Mouse (Mus musculus) adipocyte (in vitro differentiated cells): ENCODE results near the gene Gm8127.
"Not testable (repeated sequence)": the region's sequence is repeated elsewhere in the genome, so short reads cannot be mapped to it uniquely, and the experiment has no call there.

ENCODE experiments used
- DNase-seq: peaks from one replicate; pipeline ENCODE4 v3.0.0-alpha.2; 2016; ENCODE audit warnings: low spot score

Gene Gm8127

DNA sequence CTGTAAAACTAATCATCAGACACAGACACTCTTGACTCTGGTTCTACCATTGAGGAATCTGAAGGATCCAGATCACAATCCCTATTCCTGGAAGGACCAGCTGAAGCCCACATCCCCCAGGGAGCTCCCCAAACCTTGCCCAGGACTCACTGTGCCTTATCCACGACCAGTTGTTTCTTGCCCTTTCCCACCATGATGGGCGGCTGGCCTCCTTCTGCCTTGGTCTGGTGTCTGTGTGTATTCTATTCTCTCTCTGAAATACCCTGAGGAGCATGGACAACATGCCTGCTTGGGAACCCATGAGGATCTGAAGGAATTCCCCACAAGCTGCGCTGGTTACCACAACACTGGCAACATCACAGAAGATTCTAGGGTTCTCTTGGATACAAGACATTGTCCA is at the start of gene Gm8127:
Gene Gm8127, minus strand, starts transcription at position 330 of the 400 bp plus-strand sequence.
- DNase-seq, result not testable (repeated sequence)

DNA sequence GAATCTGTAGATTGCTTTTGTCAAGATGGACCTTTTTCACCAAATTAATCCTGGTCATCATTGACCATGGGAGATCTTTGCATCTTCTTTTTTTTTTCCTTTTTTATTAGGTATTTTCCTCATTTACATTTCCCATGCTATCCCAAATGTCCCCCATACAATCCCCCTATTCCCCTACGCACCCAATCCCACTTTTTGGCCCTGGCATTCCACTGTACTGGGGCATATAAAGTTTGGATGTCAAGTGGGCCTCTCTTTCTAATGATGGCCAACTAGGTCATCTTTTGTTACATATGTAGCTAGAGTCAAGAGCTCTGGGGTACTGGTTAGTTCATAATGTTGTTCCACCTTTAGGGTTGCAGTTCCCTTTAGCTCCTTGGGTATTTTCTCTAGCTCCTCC is 44.0 kb upstream of the Gm8127 start:
- DNase-seq, result not testable (repeated sequence)

DNA sequence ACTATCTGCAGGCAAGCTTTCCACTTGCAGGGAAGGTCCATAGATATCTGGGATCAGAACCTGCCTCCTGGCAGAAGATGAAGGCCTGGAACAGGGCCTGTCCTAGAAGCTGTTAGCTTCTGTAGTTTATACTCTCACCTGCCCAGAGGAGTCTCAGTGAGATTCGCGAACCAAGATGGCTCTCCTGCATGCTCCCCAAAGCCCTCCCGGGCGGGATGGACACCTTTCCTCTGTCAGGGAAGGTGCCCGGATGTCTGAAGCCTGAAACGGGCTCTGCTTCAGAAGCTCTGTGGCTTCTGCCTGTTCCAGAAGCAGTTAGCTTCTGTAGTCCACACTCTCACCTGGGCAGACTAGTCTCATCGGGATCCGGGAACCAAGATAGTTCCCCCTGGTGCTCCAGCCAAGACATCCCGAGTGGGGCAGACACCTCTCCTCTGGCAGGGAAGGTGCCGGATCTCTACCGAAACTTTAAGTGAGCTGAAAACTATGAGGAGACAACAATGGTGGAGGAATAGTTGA is 37.8 kb upstream of the Gm8127 start:
- DNase-seq, result not testable (repeated sequence)

DNA sequence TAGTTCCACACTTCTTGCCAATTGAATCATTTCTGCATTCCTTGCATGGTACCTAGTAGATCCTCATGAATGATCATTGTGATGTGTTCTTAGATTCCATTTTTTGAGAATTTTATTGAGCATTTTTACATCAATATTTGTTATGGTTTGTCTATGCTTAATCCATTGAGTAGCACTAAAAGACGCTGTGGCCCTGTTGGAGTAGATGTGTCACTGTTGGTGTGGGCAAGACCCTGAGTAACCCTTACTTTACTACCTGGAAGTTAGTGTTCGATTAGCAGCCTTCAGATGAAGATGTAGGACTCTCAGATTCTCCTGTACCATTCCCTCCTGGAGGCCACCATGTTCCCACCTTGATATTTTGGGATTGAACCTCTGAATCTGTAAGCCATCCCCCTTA is 35.0 kb upstream of the Gm8127 start:
- not testable (repeated sequence) for DNase-seq

DNA sequence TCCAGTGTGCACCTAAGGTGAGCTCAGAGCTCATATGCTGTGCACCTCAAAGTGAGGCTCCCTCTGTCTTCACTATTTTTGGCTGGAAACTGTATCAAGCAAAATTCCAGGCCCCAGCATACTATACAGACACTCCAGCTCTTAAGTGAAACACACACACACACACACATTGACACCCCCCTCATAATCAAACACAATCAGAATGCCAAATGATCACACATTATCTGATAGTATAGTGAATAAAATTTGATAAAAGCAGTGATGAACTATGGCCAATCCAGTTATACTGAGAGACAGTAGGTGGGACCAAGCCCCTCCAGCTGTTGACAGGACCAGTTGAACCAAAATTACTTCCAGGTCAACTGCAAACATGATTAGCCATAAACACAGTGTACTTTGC is 25.9 kb upstream of the Gm8127 start:
- not testable (repeated sequence) for DNase-seq

DNA sequence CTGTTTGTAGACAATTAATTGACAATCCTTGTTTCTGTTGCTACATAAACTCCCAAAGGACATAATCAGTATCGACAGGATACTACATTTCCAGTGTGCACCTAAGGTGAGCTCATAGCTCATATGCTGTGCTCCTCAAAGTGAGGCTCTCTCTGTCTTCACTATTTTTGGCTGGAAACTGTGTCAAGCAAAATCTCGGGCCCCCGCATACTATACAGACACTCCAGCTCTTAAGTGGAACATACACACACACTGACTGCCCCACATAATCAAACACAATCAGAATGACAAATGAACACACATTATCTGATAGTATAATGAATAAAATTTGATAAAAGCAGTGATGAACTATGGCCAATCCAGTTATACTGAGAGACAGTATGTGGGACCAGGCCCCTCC is 15.0 kb downstream of the Gm8127 start:
- DNase-seq, result not testable (repeated sequence)

DNA sequence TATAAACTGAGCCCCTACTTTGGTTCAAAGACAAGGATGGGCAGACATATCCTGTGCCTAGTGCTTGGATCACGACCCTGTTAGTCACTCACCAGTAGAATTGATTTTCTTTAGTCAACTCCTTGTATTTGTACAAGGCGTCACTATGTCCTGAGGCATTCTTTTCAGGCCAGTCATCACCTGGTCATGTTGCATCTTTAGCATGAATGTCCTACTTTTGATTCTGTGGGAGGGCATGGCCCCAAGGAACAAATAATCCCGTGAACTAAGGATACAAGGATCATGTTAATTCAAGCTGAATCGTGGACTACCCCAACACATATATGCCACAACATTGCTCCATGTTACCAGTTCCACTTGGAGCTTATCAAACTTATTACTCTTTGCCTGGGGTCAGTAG is 15.5 kb downstream of the Gm8127 start:
- DNase-seq, result not testable (repeated sequence)

DNA sequence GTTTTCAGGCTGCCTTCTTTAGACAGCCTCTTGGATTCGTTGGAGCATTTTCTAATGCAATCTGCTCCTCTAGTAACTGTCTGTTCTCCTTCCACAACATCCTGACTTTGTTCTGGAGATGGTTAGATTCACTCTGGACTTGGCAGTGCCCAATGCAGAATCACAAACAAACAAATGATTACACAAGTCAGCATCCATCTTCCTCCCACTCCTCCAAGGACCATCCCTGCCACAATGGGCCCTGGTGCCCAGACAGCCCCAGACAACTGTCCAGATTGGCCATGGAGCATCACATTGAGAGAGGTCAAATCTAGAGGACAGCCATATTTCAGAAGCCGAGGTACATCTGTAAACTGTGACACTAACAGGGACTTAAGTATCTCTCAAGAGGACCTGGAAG is 16.2 kb downstream of the Gm8127 start:
- DNase-seq, result not testable (repeated sequence)

DNA sequence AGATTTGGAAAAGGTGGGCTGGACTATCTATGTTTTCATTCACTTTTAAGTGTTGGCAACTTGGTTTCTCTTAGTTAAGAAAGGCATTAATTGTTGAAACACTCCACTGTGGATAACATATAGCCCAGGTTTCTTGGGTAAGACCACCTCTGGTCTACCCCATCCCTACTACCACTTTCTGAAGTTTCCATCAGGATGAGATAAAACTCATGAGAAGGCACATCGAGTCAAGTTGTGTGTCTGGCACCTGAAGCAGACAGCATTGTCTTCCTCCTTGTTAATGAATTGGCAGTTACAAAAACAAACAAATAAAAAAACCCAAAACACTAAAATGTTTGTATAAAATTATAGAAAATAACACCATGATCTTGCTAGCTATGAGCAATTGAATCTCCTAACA is 17.9 kb downstream of the Gm8127 start:
- not testable (repeated sequence) for DNase-seq

DNA sequence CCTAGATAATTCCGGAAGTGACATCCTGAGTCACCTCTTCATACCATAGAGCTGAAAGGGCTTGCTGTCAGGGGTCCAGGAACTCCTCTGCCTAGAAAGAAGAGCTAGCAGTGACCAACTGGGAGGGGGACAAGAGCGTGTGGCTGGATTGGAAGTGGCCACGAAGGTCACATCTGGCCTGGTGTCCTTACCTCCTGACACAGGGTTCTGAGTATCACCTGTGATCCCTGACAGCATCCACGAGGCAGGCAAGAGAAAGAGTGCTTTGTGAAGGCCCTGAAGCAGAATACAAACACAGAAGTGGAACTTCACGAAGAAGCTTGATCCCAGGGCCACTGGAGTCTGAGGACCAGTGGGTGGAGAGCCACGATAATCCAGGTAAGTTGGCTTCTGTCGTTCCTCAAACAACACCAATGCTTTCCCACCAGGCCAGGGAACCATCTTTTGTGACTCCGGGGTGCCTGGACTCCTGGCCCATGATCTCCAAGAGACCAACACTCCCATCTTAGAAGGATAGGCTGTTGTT is 18.6 kb downstream of the Gm8127 start, which contains the start of gene Gm9732:
Gene Gm9732, plus strand, starts transcription at position 51 of the 526 bp plus-strand sequence.
- not testable (repeated sequence) for DNase-seq

DNA sequence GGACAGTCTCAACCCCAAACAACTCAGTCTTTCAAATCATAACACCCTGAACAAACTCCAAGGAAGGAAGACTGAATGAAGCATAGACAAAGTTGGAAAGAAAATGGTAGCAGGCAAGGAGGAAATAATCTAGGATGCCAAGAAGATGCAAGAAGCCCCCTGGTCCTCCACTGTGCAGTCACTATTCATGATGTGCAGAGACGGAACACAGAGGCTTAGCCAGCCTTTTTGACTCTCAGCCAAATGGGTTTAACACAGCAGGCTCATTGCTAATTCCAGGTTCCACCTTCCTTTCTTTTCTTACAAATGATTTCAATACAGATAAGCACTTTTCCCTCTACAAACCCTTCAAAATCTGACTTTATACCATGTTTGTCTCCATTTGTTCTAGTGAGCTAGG is 20.5 kb downstream of the Gm8127 start:
- DNase-seq, result not testable (repeated sequence)

DNA sequence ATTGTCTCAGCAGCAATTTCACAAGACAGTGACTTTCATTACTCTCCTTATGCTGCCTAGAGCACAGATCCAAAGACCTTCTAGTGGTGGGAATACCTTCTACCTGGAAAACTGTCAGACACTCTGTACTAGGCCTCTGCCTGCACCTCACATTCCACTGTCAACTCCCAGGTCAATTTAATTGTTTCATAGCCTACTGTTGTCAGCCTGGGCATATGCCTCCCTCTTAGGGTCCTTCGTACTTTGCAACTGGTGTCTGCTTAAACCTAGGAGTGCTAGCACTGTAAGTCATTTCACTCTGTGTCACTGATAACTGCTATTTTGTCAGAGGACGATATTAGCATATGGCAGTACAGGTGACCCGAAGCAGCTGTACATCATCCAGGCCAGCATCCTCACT is 24.4 kb downstream of the Gm8127 start:
- DNase-seq, result not testable (repeated sequence)

DNA sequence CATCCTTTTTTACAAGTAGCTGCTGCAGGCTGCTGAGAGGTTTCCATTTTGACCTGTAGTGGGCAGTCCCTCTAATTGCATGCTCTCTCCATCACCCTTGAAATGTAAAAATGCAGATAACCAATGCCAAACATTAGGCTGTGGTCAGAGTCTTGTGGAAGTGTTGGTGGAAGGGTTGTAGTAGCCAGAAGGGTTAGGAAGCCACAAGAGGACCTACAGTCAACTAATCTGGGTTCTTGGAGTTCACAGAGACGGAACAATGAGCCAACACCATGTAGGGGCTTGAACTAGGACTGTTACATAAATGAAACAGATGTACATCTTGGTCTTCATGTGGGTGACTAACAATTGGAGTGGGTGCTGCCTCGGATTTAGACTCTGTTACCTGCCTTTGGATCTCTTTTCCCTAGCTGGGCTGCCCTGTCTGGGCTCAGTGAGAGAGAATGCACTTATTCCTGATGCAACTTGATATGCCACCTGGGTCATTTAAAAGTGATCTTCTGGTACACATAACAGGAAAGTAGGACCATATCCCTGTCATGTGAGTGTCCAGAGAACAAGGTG is 25.0 kb downstream of the Gm8127 start:
- not testable (repeated sequence) for DNase-seq

DNA sequence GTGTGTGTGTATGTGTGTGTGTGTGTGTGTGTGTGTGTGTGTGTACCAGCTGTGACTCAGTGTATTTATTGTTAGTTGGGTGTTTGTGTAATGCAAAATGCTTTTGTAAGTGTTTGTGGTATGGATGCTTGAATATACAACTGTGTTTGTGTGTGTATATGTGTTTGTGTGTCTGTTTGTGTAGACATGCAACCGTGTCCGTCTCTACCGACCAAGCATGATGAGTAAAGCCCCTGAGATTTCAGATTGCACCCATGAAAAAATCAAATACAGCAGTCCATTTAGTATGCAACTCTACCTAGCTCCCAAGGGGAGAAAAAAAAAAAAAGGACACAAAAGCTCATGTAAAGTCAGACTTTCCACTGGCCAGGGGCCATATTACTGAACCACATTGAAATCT is 30.2 kb downstream of the Gm8127 start:
- not testable (repeated sequence) for DNase-seq

DNA sequence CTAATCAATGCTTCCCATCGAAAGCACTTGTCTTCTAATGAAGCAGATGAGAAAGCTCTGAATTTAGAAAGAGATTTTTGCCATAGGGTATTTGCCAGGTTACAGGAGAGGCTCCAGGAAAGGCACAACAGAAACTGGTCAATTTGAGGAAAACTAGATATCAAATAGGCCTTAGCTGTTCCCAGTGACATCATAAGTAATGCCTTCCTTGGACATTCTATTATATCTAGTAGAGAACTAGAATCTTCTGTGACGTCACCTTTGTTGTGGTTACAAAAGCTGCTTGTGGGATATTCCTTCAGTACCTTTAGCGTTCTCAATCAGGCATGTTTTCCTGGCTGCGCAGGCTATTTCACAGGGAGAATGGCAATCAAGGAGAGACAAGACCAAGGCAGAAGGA is 35.3 kb downstream of the Gm8127 start, which contains the start of gene Gm8126:
Gene Gm8126, plus strand, starts transcription at position 301 of the 400 bp plus-strand sequence.
- not testable (repeated sequence) for DNase-seq

DNA sequence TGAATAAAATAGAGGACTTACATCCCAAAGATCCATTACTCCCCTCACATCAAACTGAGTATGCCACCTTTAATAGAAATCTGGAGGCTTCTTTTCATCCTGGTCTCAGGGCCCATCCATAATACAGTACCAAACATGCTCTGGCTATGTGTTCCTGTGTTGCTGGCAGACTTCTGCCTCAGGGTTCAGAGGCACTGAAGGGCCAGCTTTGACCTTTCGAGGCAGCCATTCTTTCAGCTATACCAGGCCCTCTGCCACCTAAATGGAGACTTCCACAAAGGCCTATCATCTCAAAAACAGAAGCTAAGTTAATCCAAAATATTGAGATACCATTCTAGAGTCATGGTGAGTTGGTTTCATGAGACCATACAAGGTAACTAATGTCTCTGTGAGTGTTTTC is 37.1 kb downstream of the Gm8127 start:
- not testable (repeated sequence) for DNase-seq

DNA sequence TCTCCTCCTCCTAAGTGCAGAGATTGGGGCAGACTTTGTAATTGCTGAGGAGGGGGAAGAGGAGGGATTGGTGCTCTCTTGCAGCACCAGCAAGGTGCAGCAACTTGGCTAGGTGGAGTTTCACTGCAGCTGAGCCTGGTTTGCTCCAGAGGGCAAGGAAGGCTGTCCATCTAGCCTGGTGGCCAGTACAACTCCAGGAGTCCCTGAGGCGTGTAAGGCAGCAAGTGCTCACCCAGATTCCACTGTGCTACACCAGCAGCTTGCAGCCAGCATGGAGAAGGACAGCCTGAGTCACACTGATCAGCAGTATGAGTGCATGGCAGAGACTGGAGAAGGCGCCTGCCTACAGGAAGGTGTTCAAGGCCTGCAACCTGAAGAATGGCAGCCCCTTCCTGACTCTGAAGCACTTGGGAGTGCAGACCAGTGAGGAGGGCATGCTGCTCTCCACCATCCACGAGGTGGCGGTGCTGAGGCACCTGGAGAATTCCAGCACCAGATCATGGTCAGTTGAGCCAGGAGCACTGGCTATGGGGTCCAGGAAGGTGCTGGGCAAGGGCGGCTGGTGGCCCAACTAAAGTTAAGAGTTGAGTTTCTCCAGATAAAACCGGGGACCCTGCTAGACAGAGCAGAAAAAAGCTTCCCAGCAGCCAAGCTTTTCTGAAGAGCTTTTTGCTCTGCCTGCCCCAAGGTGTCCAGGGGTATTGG is 42.9 kb downstream of the Gm8127 start:
- DNase-seq, result not testable (repeated sequence)

DNA sequence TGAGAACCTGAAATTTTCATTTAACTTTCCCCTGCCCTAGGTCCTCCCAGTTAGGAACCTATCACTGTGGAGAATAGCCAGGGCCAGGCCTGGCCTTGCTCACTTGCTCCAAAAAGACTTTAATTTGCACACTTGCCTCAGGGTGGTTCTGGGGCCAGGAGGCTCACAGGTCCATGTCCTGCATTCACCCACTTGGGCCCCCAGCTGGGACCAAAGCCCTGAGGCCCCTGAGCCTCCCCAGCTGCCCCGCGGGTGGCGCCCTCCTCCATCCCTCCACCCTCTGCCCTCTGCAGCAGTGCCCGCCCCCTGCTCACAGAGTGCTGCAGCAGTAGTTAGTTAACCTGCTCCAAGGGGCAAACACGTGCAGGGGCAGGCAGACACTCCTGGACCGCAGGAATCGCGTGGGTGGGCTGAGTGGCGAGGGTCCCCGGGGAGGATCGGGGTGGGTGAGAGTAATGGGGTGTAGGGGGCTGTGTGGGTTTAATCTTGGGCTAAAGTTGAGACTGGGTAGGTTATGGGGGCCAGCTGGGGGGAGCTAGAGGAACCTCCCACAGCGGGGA is 43.9 kb downstream of the Gm8127 start:
- not testable (repeated sequence) for DNase-seq
